Mouse (Mus musculus) heart, embryonic 13.5 days (tissue): ENCODE measurements around the gene Slain2. TPM values are rescaled to one million over a fixed set of nuclear protein-coding genes. Genes with fewer than 3 reads are reported as not detected.

Experiments used
- ATAC-seq: fragments of 200-750 bp; cut with Nextera tagmentation; 2 replicates; pipeline ENCODE4 v1.8.0; 2017; ENCODE audit warnings: moderate TSS enrichment; ENCODE audit not compliant: insufficient number of reproducible peaks, low FRiP score, low TSS enrichment; ENCODE audit errors: extremely low read depth
- H3K27ac ChIP-seq: fragments of 300-500 bp; sonication (generic); replicated peaks from 2 replicates; pipeline ENCODE4 v1.5.1; 2015; ENCODE audit warnings: moderate library complexity, mild to moderate bottlenecking, inconsistent platforms
- H3K27me3 ChIP-seq: fragments of 300-500 bp; sonication (generic); replicated peaks from 2 replicates; pipeline ENCODE4 v1.6.1; 2015; ENCODE audit warnings: mild to moderate bottlenecking, inconsistent platforms
- H3K36me3 ChIP-seq: fragments of 300-500 bp; sonication (generic); 2 replicates; pipeline ENCODE4 v1.6.1; 2015; ENCODE audit warnings: mild to moderate bottlenecking, inconsistent platforms
- H3K4me1 ChIP-seq: fragments of 300-500 bp; sonication (generic); 2 replicates; pipeline ENCODE4 v1.6.1; 2015; ENCODE audit warnings: inconsistent platforms
- H3K4me2 ChIP-seq: fragments of 300-500 bp; sonication (generic); 2 replicates; pipeline ENCODE4 v1.6.1; 2015; ENCODE audit warnings: inconsistent platforms, mild to moderate bottlenecking, moderate library complexity
- H3K4me3 ChIP-seq: fragments of 300-500 bp; sonication (generic); 2 replicates; pipeline ENCODE4 v1.5.1; 2015; ENCODE audit warnings: moderate library complexity, mild to moderate bottlenecking, inconsistent platforms
- H3K9ac ChIP-seq: fragments of 300-500 bp; sonication (generic); 2 replicates; pipeline ENCODE4 v1.6.1; 2015; ENCODE audit warnings: inconsistent platforms, mild to moderate bottlenecking, moderate library complexity
- H3K9me3 ChIP-seq: fragments of 300-500 bp; sonication (generic); 2 replicates; pipeline ENCODE4 v1.6.1; 2016; ENCODE audit warnings: inconsistent platforms
- WGBS: fragments of 180-500 bp; shearing (Covaris S2); methylation state at CpG from one replicate; pipeline ENCODE4 v1.1.7; 2015; ENCODE audit warnings: mixed read lengths; 5-methylcytosine and 5-hydroxymethylcytosine counted together
- polyA plus RNA-seq: library from polyadenylated mRNA; unstranded; fragments of >200 nt; fragmentation: Nextera tagmentation; extraction: Ambion mirVana; gene quantifications from 2 replicates; pipeline ENCODE4 v1.2.1, GENCODE M21; 2015

Slain2 gene
- polyA plus RNA-seq, 1 experiment from 2014 or later: 17.0 TPM

GRCm38 (mm10) chr5:72902312-72902711 lies 11.8 kb upstream of the Slain2 start:
- 87% methylated on average over 3 of the region's 3 CpGs for WGBS
- no peak for ATAC-seq
- H3K27ac ChIP-seq: peak overlapping the region; percentile 69

DNA sequence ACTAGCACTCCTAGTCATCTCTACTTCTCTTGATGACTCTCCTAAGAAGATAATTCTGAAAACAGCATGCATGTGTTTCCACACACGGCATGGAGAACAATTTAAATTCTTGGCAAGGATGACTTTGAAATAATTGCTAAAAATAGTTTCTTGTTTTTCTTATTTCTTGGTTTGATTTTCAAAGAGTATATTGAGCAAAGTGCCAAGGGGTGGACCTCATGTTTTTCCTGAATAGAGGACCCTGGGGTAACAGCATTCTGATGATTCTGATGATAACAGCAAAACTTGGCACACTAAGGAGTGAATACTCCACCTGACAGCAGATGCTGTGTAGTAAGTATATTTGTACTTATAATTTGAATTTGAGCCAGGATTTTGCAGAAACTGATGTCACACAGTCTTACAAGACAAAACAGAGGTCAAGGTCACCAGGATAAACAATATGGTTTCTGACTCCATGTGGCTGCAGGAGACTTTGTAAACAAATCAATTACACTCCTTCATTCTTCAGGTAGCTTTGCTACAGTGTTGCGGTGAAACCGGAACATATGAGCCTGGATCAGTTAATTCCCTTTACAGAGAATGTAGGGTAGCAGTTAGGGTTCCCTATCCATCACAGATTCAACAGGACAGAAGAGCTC lies 11.1 kb upstream of the Slain2 start:
- Histone ChIP-seq H3K36me3 (no peaks in the 10 kb centered on the region), H3K9me3 (no peaks in the 10 kb centered on the region), H3K9ac (no peak overlapping the region), H3K4me1 (peaks cover 51% of the 10 kb centered on the region), H3K4me2 (no peak overlapping the region), H3K27ac (peak overlapping the region; percentile 69), H3K27me3 (no peaks in the 10 kb centered on the region), H3K4me3 (no peak overlapping the region)
- WGBS: 67% methylated on average over 3 of the region's 3 CpGs
- ATAC-seq: no peak

More at GRCm38 (mm10) chr5:72902312-72902711, 11.8 kb upstream of the Slain2 start:
- Histone ChIP-seq H3K4me1 (peaks cover 51% of the 10 kb centered on the region), H3K4me2 (no peak overlapping the region), H3K36me3 (no peaks in the 10 kb centered on the region), H3K9ac (no peak overlapping the region), H3K9me3 (no peaks in the 10 kb centered on the region), H3K4me3 (no peak overlapping the region), H3K27me3 (no peaks in the 10 kb centered on the region)

GRCm38 (mm10) chr5:72904903-72905790 lies 9.0 kb upstream of the Slain2 start:
- peak overlapping the region; percentile 96 for H3K27ac ChIP-seq
- H3K4me3 ChIP-seq: no peak overlapping the region
- H3K4me2 ChIP-seq: peak overlapping the region; percentile 36
- peak overlapping the region; percentile 63; the same call in 1 of the 2 replicates for H3K9ac ChIP-seq
- ATAC-seq: peak; percentile 72; the same call in 1 of the 2 replicates
- H3K36me3 ChIP-seq: no peaks in the 10 kb centered on the region
- peaks cover 55% of the 10 kb centered on the region for H3K4me1 ChIP-seq
- WGBS: 48% methylated on average over 18 of the region's 18 CpGs
- no peaks in the 10 kb centered on the region for H3K9me3 ChIP-seq
- H3K27me3 ChIP-seq: no peaks in the 10 kb centered on the region

DNA sequence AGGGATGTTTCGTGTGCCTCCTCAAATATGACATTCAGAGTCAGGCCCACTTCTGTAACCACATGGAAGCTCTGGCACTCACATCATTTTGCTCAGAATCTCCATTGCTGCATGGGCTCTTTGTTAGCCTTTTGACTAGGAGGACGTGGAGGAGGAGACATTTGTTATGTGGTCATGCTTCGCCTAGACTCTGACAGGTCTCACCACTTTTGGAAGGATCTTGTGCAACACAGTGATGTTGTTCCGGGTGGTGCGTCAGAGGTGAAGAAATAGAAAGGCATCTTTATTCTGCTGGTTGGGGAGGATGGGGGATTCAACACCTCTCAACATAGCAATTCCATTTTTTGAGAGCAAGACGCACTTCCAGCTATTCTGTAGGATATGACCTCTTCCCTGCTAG lies 6.7 kb upstream of the Slain2 start:
- Histone ChIP-seq H3K9me3 (no peaks in the 10 kb centered on the region), H3K36me3 (no peaks in the 10 kb centered on the region), H3K4me1 (peaks cover 55% of the 10 kb centered on the region), H3K27ac (no peak overlapping the region), H3K4me2 (no peak overlapping the region), H3K4me3 (no peak overlapping the region), H3K9ac (no peak overlapping the region), H3K27me3 (no peaks in the 10 kb centered on the region)
- ATAC-seq: no peak
- 75% methylated on average over 6 of the region's 6 CpGs for WGBS

DNA sequence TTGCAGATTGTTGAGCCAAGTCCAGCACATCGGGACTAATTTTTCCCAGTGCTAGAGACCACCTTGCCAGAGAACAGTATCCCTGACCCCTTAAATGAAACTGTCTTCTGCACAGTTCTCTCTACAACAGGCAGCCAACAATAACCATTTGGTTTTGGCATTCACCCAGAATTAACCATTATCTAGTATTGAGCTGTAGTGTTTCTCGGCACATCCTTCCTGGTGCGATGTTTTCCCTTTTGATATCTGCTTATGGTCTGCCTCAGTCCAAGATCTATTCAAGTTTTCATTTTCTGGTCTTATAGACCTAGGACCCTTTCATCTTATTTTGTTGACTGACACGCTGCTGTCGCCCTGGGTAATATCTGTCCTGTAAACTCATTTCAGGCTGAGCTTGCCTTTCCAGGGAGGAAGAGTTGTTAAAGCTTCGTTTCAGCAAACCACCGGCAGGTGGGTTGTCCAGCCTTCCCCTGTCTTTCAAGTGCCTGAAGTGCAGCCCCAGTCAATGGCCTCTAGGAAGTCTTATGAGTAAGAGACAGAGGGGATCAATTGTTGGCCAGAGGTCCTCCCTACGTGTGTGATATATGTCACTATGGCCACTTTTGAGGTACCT lies 5.7 kb upstream of the Slain2 start:
- no peak overlapping the region for H3K4me3 ChIP-seq
- H3K4me1 ChIP-seq: peaks cover 56% of the 10 kb centered on the region
- ATAC-seq: no peak
- H3K9me3 ChIP-seq: no peaks in the 10 kb centered on the region
- 63% methylated on average over 8 of the region's 8 CpGs for WGBS
- 0 out of 2 replicates have a peak overlapping the region, but pooled peaks have one; percentile 25 for H3K9ac ChIP-seq
- H3K27me3 ChIP-seq: no peaks in the 10 kb centered on the region
- no peaks in the 10 kb centered on the region for H3K36me3 ChIP-seq
- no peak overlapping the region for H3K4me2 ChIP-seq
- no peak overlapping the region for H3K27ac ChIP-seq

- peaks cover 52% of the 10 kb centered on the region for H3K4me1 ChIP-seq
- no peaks in the 10 kb centered on the region for H3K36me3 ChIP-seq
- WGBS: 57% methylated on average over 4 of the region's 4 CpGs
- H3K9me3 ChIP-seq: no peaks in the 10 kb centered on the region
- H3K27me3 ChIP-seq: no peaks in the 10 kb centered on the region
- ATAC-seq: no peak
- no peak overlapping the region for H3K27ac ChIP-seq
- H3K4me2 ChIP-seq: no peak overlapping the region
- H3K4me3 ChIP-seq: no peak overlapping the region
- H3K9ac ChIP-seq: no peak overlapping the region
Measured at GRCm38 (mm10) chr5:72909363-72909762, 4.7 kb upstream of the Slain2 start.

DNA sequence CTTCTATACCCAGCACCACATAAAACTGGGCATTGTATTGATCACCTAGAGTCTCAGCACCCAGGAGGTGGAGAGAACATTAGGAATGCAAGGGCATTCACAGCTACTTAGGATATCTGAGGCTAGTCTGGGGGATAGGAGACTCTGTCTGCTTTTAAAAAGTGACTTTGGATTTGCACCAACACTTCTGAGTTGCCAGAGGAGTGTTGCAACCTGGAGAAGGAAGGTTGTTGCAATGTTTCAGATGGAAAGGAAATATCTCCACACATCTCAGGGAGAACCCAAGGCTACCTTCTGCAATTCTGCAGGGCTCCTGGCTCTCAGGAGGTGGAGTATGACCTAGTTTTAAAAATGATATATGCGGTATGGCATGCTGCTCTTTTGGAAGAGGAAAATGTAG lies 3.7 kb upstream of the Slain2 start:
- H3K4me3 ChIP-seq: no peak overlapping the region
- H3K9ac ChIP-seq: no peak overlapping the region
- no peaks in the 10 kb centered on the region for H3K9me3 ChIP-seq
- WGBS: 91% methylated on average over 1 of the region's 1 CpGs
- H3K27ac ChIP-seq: no peak overlapping the region
- H3K4me2 ChIP-seq: no peak overlapping the region
- H3K36me3 ChIP-seq: no peaks in the 10 kb centered on the region
- H3K4me1 ChIP-seq: peaks cover 46% of the 10 kb centered on the region
- H3K27me3 ChIP-seq: no peaks in the 10 kb centered on the region
- ATAC-seq: no peak

DNA sequence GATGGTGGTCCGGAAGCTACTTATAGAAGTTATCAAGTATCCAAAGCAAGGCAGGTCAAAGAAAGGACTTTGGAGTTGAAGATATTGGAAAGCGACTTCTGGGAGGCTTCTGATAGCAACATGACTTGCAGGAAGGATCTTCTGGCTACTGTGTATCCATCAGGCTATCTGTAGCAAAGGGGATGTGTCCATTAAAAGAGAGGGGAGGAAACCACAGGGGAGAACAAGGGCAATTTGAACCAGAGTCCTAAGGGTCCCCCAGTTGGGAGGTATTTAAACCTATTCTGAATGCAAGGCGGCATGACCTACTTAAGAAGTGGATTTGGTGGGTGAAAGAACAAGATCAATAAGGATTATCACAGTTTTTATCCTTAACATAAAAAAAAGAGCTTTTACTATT lies 2.8 kb upstream of the Slain2 start:
- ATAC-seq: no peak
- H3K4me3 ChIP-seq: no peak overlapping the region
- WGBS: 82% methylated on average over 3 of the region's 3 CpGs

DNA sequence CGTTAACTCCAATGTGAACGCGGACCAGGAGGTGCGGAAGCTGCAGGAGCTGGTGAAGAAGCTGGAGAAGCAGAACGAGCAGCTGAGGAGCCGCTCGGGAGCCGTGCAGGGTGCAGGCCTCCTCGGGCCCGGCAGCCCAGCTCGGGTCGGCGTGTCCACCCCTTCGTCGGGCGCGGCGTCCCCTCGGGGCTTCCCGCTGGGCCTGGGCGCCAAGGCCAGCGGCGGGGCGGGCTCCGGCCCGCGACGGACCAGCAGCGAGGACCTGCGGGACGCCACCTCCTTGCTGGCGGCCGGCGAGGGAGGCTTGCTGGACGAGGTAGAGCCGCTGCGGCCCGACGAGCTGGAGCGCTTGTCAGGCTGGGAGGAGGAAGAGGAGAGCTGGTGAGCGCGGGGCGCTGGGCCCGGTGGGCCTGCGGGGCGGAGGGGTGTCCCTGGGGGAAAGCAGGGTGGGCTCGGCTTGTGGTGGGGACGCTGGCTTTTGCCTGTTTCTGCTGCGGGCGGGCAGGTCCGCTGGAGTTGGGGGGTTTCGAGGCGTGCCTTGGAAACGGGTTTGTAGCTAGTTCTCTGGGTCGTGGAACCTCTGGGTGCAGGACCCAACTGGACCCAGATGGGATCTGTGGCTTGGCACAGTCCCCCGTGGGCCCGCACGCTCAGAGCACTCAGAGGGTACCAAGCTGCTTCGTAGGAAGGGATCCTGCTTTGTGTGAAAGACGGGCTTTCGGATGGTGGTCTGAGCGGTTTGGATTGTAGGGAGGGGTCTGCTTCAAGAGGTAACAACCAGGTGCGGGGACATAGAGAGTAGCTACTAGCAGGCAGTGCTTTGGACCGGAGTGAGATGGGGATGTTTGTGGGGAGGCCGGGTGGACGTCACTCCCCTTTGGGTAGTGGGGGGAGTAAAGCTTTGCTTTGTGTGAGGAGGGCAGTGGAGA lies 793 bp downstream of the Slain2 start:
- Histone ChIP-seq H3K27ac (peak overlapping the region; percentile 100), H3K4me1 (peaks cover 54% of the 10 kb centered on the region), H3K27me3 (no peaks in the 10 kb centered on the region), H3K36me3 (no peaks in the 10 kb centered on the region), H3K9ac (peak overlapping the region; percentile 99), H3K4me2 (peak overlapping the region; percentile 80), H3K4me3 (peak overlapping the region; percentile 95), H3K9me3 (no peaks in the 10 kb centered on the region)
- under 1% methylated on average over 65 of the region's 66 CpGs for WGBS
- ATAC-seq: peak; percentile 14

More for the DNA sequence above, 2.8 kb upstream of the Slain2 start:
- Histone ChIP-seq H3K9me3 (no peaks in the 10 kb centered on the region), H3K27me3 (no peaks in the 10 kb centered on the region), H3K4me2 (no peak overlapping the region), H3K36me3 (no peaks in the 10 kb centered on the region), H3K9ac (no peak overlapping the region), H3K4me1 (peaks cover 46% of the 10 kb centered on the region), H3K27ac (no peak overlapping the region)

DNA sequence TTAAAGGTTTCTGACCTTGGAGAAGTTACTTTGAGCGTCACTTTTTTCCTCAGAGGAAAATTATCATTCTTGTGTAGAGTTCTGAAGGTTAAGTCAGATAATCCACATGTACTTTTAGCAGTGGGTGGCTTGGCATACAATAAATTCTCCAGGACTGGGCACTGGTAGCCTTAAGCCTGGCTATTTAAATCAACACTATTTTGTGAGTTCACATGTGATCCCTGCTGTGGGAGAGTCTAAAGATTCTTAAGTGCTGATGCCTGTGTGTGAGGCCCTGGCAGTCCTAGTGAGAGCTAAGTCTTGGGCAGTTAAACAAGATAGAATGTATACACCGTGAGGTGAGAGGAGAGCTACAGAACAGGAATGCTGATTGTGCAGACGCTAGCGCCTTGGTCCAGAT lies 1.9 kb downstream of the Slain2 start:
- no peaks in the 10 kb centered on the region for H3K9me3 ChIP-seq
- peak overlapping the region; percentile 99 for H3K9ac ChIP-seq
- peak overlapping the region; percentile 100 for H3K27ac ChIP-seq
- H3K4me2 ChIP-seq: peak overlapping the region; percentile 80
- WGBS: 20% methylated on average over 4 of the region's 4 CpGs
- no peak for ATAC-seq
- H3K4me1 ChIP-seq: peaks cover 54% of the 10 kb centered on the region
- H3K4me3 ChIP-seq: peak overlapping the region; percentile 95
- no peaks in the 10 kb centered on the region for H3K36me3 ChIP-seq
- H3K27me3 ChIP-seq: no peaks in the 10 kb centered on the region
